Mouse (Mus musculus): ENCODE measurements around the gene Lce1d. TPM values are rescaled to one million over a fixed set of nuclear protein-coding genes. Genes with fewer than 3 reads are reported as not detected.

Gene Lce1d
- not detected in 2 replicates for polyA plus RNA-seq (2012; rRNA removed)

DNA sequence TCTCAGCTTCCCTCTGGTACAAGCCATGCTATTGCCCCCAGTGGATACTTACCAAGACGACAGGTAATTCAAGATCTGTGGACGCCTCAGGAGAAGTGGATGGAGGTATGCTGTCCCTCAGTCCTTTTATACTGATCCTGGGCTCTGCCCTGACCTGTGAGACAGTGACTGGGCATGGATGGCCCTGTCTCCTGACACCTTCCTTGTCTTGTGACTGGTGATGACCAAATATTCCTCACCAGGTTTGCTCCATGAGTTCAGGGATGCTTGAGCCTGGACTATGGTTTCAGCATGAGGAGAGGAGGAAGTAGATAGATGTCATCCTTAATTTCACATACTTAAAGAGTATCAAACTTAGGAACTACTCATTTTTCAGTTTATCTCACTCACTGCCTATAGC lies at the start of gene Lce1d:
Lce1d (minus strand) TSS at position 101 of the 400 bp plus-strand sequence.

DNA sequence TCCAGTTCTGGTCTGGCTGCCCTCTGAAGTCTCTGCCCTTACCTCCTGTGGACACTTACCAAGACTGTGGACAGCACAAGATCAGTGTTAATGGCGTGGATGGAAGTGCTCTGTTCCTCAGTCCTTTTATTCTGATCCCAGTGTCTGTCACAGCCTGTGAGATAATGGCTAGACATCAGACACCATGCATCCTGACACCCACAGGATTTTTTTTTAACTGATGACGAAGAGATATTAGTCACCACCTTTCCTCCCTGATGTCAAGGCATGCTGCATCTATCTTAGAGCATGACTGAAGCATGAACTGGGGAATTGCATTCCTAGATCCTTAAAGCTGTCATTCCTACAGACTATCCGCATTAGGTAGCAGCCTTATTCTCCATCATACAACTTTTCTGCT lies 33.2 kb upstream of the Lce1d start, which contains the start of gene Lce1f:
Lce1f (minus strand) TSS at position 101 of the 400 bp plus-strand sequence.

DNA sequence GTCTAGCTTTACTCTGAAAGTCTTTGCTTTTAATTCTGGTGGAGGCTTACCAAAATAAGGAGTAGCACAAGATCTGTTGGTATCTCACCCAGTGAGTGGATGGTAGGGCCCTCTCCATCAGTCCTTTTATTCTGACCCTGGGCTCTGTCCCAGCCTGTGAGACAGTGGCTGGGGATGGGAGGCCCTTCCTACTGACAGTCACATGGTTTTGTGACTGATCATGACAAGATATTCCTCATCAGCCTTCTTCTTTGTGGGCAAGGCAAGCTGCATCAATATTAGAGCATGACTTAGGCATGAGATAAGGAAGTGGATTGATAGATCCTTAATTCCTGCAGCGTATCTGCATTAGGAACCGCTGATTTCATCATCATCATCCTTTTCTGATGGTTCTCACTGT lies 22.0 kb upstream of the Lce1d start, which contains the start of gene Lce1e:
Lce1e (minus strand) TSS at position 101 of the 400 bp plus-strand sequence.

DNA sequence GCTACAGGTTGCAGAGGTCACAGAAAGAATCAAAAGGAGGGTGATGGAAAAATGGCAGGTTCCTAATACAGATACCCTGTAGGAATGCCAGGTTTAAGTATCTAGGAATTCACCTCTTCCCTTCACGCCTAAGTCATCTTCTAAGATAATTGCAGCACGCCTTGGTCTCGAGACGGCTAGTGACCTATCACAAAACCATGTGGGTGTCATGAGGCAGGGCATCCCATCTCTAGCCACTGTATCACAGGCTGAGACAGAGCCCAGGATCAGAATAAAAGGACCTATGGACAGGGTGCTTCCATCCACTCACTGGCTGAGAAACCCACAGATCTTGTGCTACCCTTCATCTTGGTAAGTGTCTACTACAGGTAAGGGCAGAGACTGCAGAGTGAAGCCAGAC lies 8.1 kb downstream of the Lce1d start, which contains the start of gene Lce1c:
Lce1c (plus strand) TSS at position 301 of the 400 bp plus-strand sequence.

DNA sequence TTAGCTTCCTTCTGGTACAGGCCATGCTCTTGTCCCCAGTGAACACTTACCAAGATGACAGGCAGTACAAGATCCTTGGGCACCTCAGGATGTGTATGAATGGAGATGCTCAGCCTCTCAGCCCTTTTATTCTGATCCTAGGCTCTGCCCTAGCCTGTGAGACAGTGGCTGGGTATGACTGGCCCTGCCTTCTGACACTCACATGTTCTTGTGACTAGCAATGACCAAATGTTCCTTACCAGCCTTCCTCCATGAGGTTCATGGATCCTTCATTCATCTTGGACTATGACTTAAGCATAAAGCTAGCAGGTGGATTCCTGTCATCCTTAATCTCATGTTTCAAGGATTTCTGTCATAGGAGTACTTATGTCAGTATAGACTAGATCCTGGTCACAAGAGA lies 16.8 kb downstream of the Lce1d start, which contains the start of gene Lce1a2:
Lce1a2 (minus strand) TSS at position 101 of the 400 bp plus-strand sequence.

DNA sequence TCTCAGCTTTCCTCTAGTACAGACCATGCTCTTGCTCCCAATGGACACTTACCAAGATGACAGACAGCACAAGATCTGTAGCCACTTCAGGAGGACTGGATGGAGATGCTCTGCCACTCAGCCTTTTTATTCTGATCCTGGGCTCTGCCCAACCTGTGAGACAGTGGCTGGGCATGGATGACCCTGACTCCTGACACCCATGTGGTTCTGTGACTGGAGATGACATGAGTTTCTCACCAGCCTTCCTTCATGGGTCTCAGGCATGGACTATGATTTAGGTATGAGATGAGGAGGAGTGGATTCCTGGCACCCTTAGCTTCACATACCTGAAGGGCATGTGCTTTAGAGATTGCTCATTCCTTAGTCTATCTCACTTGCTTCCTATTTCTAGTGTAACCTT lies 30.2 kb downstream of the Lce1d start, which contains the start of gene Lce1b:
Lce1b (minus strand) TSS at position 101 of the 400 bp plus-strand sequence.

DNA sequence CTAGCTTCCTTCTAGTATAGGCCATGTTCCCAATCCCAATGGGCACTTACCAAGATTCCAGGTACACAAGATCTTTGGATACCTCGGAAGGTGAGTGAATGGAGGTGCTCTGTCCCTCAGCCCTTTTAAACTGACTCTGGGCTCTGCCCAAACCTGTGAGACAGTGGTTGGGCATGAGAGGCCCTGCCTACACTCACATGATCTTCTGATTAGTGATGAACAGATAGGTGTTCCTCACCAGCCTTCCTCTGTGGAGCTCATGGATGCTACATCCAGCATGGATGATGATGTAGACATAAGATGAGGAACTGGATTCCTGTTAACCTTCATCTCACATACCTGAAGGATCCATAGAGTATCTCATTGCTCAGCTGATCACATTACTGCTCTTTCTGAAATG lies 38.8 kb downstream of the Lce1d start, which contains the start of gene Lce1a1:
Lce1a1 (minus strand) TSS at position 101 of the 400 bp plus-strand sequence.

Other genes with a start within 250 kb of the Lce1d start
- gene Sprr1b, start 248.4 kb downstream of the Lce1d start, polyA plus RNA-seq (2012; rRNA removed) = not detected in 2 replicates
- not detected in 2 replicates for gene Sprr3, start 228.5 kb downstream of the Lce1d start, polyA plus RNA-seq (2012; rRNA removed)
- gene Sprr1a, start 201.3 kb downstream of the Lce1d start, polyA plus RNA-seq (2012; rRNA removed) = 27.3 and 33.0 TPM in 2 replicates
- not detected in 2 replicates for gene Sprr4, start 186.7 kb downstream of the Lce1d start, polyA plus RNA-seq (2012; rRNA removed)
- gene 2310046K23Rik, start 152.7 kb downstream of the Lce1d start, polyA plus RNA-seq (2012; rRNA removed) = not detected in 2 replicates
- not detected in 2 replicates for gene Ivl, start 113.5 kb downstream of the Lce1d start, polyA plus RNA-seq (2012; rRNA removed)
- gene Smcp, start 98.2 kb downstream of the Lce1d start, polyA plus RNA-seq (2012; rRNA removed) = not detected in 2 replicates
- not detected in 2 replicates for gene 2210017I01Rik, start 79.7 kb downstream of the Lce1d start, polyA plus RNA-seq (2012; rRNA removed)
- gene Lce6a, start 65.5 kb downstream of the Lce1d start, polyA plus RNA-seq (2012; rRNA removed) = not detected in 2 replicates
- not detected in 2 replicates for gene Lce1a1, start 38.9 kb downstream of the Lce1d start, polyA plus RNA-seq (2012; rRNA removed)
- gene Lce1b, start 30.3 kb downstream of the Lce1d start, polyA plus RNA-seq (2012; rRNA removed) = not detected in 2 replicates
- gene Lce1a2, start 16.9 kb downstream of the Lce1d start, polyA plus RNA-seq (2012; rRNA removed) = not detected in 2 replicates
- not detected in 2 replicates for gene Lce1c, start 8.0 kb downstream of the Lce1d start, polyA plus RNA-seq (2012; rRNA removed)
- gene Lce1e, start 21.9 kb upstream of the Lce1d start, polyA plus RNA-seq (2012; rRNA removed) = not detected in 2 replicates
- not detected in 2 replicates for gene Lce1f, start 33.1 kb upstream of the Lce1d start, polyA plus RNA-seq (2012; rRNA removed)
- gene Gm38119, start 51.9 kb upstream of the Lce1d start, polyA plus RNA-seq (2012; rRNA removed) = not detected in 2 replicates
- not detected in 2 replicates for gene Lce1g, start 65.1 kb upstream of the Lce1d start, polyA plus RNA-seq (2012; rRNA removed)
- gene Lce1h, start 77.9 kb upstream of the Lce1d start, polyA plus RNA-seq (2012; rRNA removed) = not detected in 2 replicates
- not detected in 2 replicates for gene Lce1i, start 91.7 kb upstream of the Lce1d start, polyA plus RNA-seq (2012; rRNA removed)
- not detected in 2 replicates for gene Lce1j, start 103.3 kb upstream of the Lce1d start, polyA plus RNA-seq (2012; rRNA removed)
- not detected in 2 replicates for gene Lce1k, start 120.7 kb upstream of the Lce1d start, polyA plus RNA-seq (2012; rRNA removed)
- gene Kprp, start 140.0 kb upstream of the Lce1d start, polyA plus RNA-seq (2012; rRNA removed) = not detected in 2 replicates
- not detected in 2 replicates for gene Lce1l, start 164.1 kb upstream of the Lce1d start, polyA plus RNA-seq (2012; rRNA removed)
- not detected in 2 replicates for gene 2310050C09Rik, start 183.0 kb upstream of the Lce1d start, polyA plus RNA-seq (2012; rRNA removed)
- gene Lce3a, start 239.0 kb upstream of the Lce1d start, polyA plus RNA-seq (2012; rRNA removed) = not detected in 2 replicates
- gene Lce3b, start 245.8 kb upstream of the Lce1d start, polyA plus RNA-seq (2012; rRNA removed) = not detected in 2 replicates

Measured in colon, adult 2 months (tissue).